Mouse (Mus musculus) MEL (cell line): ENCODE results near the gene Man2a1. TPM values are rescaled to one million over a fixed set of nuclear protein-coding genes. Genes with fewer than 3 reads are reported as not detected.
A peak's percentile ranks its signal among the peaks of the same experiment; 100 is the strongest.

Experiments
- DNase-seq: peaks from one replicate; pipeline ENCODE4 v3.0.0; 2011; ENCODE audit warnings: low read depth, low spot score
- H3K27ac ChIP-seq: 2 replicates; pipeline ENCODE4 v1.5.1; 2012; ENCODE audit warnings: low read depth, mild to moderate bottlenecking, control low read depth, low read length, moderate library complexity; ENCODE audit not compliant: control insufficient read depth
- H3K27me3 ChIP-seq, 2 experiments: fragments of 150-350 bp in 1 of 2; sonication (generic) in 1 of 2; 2 replicates each; pipeline ENCODE4 v1.6.1; 2012; ENCODE audit warnings: low read length in 2 of 2, mild to moderate bottlenecking in 2 of 2, improper control_type of control experiment in 1 of 2, moderate library complexity in 1 of 2; ENCODE audit not compliant: insufficient read depth in 2 of 2, control insufficient read depth in 1 of 2
- H3K36me3 ChIP-seq, 2 experiments: 2 replicates each; pipeline ENCODE4 v1.6.1; 2012 to 2014; ENCODE audit warnings: low read length in 2 of 2, improper control_type of control experiment in 1 of 2, inconsistent platforms in 1 of 2, mild to moderate bottlenecking in 1 of 2; ENCODE audit not compliant: insufficient read depth in 2 of 2, control insufficient read depth in 1 of 2
- H3K4me1 ChIP-seq, 2 experiments: fragments of 150-350 bp in 1 of 2; sonication (generic) in 1 of 2; 2 replicates each; pipeline ENCODE4 v1.6.1; 2012; ENCODE audit warnings: low read length in 2 of 2, improper control_type of control experiment in 1 of 2, mild to moderate bottlenecking in 1 of 2; ENCODE audit not compliant: insufficient read depth in 2 of 2, control insufficient read depth in 1 of 2
- H3K4me3 ChIP-seq, 2 experiments: fragments of 150-350 bp in 1 of 2; sonication (generic) in 1 of 2; 2 replicates each; pipeline ENCODE4 v1.5.1; 2012; ENCODE audit warnings: low read depth in 2 of 2, low read length in 2 of 2, mild to moderate bottlenecking in 2 of 2, moderate library complexity in 2 of 2, control low read depth in 1 of 2, improper control_type of control experiment in 1 of 2; ENCODE audit not compliant: control insufficient read depth in 1 of 2, insufficient read depth in 1 of 2
- H3K79me2 ChIP-seq: 2 replicates; pipeline ENCODE4 v1.6.1; 2012; ENCODE audit warnings: mild to moderate bottlenecking, low read length, moderate library complexity; ENCODE audit not compliant: control insufficient read depth, poor library complexity, insufficient read depth
- H3K9ac ChIP-seq: 2 replicates; pipeline ENCODE4 v1.6.1; 2012; ENCODE audit warnings: low read depth, mild to moderate bottlenecking, control low read depth, low read length, moderate library complexity; ENCODE audit not compliant: control insufficient read depth, poor library complexity, severe bottlenecking
- H3K9me3 ChIP-seq: fragments of 150-350 bp; sonication (generic); replicated peaks from 2 replicates; pipeline ENCODE4 v1.6.1; 2012; ENCODE audit warnings: mild to moderate bottlenecking, low read length, improper control_type of control experiment, moderate library complexity; ENCODE audit not compliant: insufficient read depth
- E2F4 ChIP-seq: IDR thresholded peaks from 2 replicates; pipeline ENCODE4 v1.6.1; 2011; ENCODE audit warnings: low read depth, low read length, improper control_type of control experiment, borderline replicate concordance
- ELF1 ChIP-seq: IDR thresholded peaks from 2 replicates; pipeline ENCODE4 v1.6.1; 2014; ENCODE audit warnings: low read depth, mild to moderate bottlenecking, inconsistent platforms, low read length, improper control_type of control experiment, moderate library complexity
- EP300 ChIP-seq, 2 experiments: IDR thresholded peaks; 2 replicates each; pipeline ENCODE4 v1.6.1; 2011; ENCODE audit warnings: improper control_type of control experiment in 2 of 2, low read length in 2 of 2, low read depth in 1 of 2, mild to moderate bottlenecking in 1 of 2
- GATA1 ChIP-seq: IDR thresholded peaks from 2 replicates; pipeline ENCODE4 v1.6.1; 2011; ENCODE audit warnings: low read depth, low read length, improper control_type of control experiment
- JUND ChIP-seq: IDR thresholded peaks from 2 replicates; pipeline ENCODE4 v1.6.1; 2011; ENCODE audit warnings: low read depth, mild to moderate bottlenecking, improper control_type of control experiment, low read length
- KAT2A ChIP-seq: conservative IDR thresholded peaks from 2 replicates; pipeline ENCODE4 v1.6.1; 2012; ENCODE audit warnings: low read depth, low read length, improper control_type of control experiment, inconsistent platforms
- MAX ChIP-seq: IDR thresholded peaks from 2 replicates; pipeline ENCODE4 v1.6.1; 2011; ENCODE audit warnings: low read length, improper control_type of control experiment
- MAZ ChIP-seq: IDR thresholded peaks from 2 replicates; pipeline ENCODE4 v1.6.1; 2012; ENCODE audit warnings: low read depth, mild to moderate bottlenecking, inconsistent platforms, low read length, improper control_type of control experiment
- MYC ChIP-seq: IDR thresholded peaks from 2 replicates; pipeline ENCODE4 v1.6.1; 2011; ENCODE audit warnings: low read depth, mild to moderate bottlenecking, low read length, improper control_type of control experiment, moderate library complexity
- NRF1 ChIP-seq: IDR thresholded peaks from 2 replicates; pipeline ENCODE4 v1.6.1; 2014; ENCODE audit warnings: low read depth, mild to moderate bottlenecking, inconsistent platforms, low read length, improper control_type of control experiment, moderate library complexity; ENCODE audit not compliant: poor library complexity, insufficient read depth, severe bottlenecking
- POLR2AphosphoS2 ChIP-seq: IDR thresholded peaks from 2 replicates; pipeline ENCODE4 v1.6.1; 2011; ENCODE audit warnings: low read length, improper control_type of control experiment
- POLR2AphosphoS5 ChIP-seq: IDR thresholded peaks from 2 replicates; pipeline ENCODE4 v1.6.1; 2012; ENCODE audit warnings: low read depth, borderline replicate concordance, mild to moderate bottlenecking, inconsistent platforms, low read length, moderate library complexity, mixed read lengths
- RAD21 ChIP-seq: IDR thresholded peaks from 2 replicates; pipeline ENCODE4 v1.6.1; 2011; ENCODE audit warnings: mild to moderate bottlenecking, low read depth, low read length, improper control_type of control experiment
- SIN3A ChIP-seq: IDR thresholded peaks from 2 replicates; pipeline ENCODE4 v1.6.1; 2012; ENCODE audit warnings: low read length, improper control_type of control experiment, inconsistent platforms
- SMC3 ChIP-seq: IDR thresholded peaks from 2 replicates; pipeline ENCODE4 v1.6.1; 2011; ENCODE audit warnings: low read depth, low read length, improper control_type of control experiment
- TBP ChIP-seq: IDR thresholded peaks from 2 replicates; pipeline ENCODE4 v1.8.0; 2011; ENCODE audit warnings: low read depth, low read length, improper control_type of control experiment
- UBTF ChIP-seq: IDR thresholded peaks from 2 replicates; pipeline ENCODE4 v1.6.1; 2012; ENCODE audit warnings: low read depth, mild to moderate bottlenecking, inconsistent platforms, low read length, improper control_type of control experiment, moderate library complexity, borderline replicate concordance; ENCODE audit not compliant: insufficient read depth
- USF1 ChIP-seq: IDR thresholded peaks from 2 replicates; pipeline ENCODE4 v1.6.1; 2014; ENCODE audit warnings: low read depth, mild to moderate bottlenecking, inconsistent platforms, low read length, improper control_type of control experiment, moderate library complexity
- USF2 ChIP-seq, 2 experiments: IDR thresholded peaks; 2 replicates each; pipeline ENCODE4 v1.6.1; 2011 to 2012; ENCODE audit warnings: improper control_type of control experiment in 2 of 2, low read length in 2 of 2, borderline replicate concordance in 1 of 2, inconsistent platforms in 1 of 2, low read depth in 1 of 2, mild to moderate bottlenecking in 1 of 2; ENCODE audit not compliant: insufficient read depth in 1 of 2
- ZC3H11A ChIP-seq: IDR thresholded peaks from 2 replicates; pipeline ENCODE4 v1.6.1; 2012; ENCODE audit warnings: low read depth, mild to moderate bottlenecking, inconsistent platforms, low read length, improper control_type of control experiment
- ZKSCAN1 ChIP-seq: IDR thresholded peaks from 2 replicates; pipeline ENCODE4 v1.6.1; 2012; ENCODE audit warnings: low read depth, mild to moderate bottlenecking, inconsistent platforms, low read length, improper control_type of control experiment, moderate library complexity
- ZNF384 ChIP-seq: IDR thresholded peaks from 2 replicates; pipeline ENCODE4 v1.6.1; 2012; ENCODE audit warnings: low read depth, mild to moderate bottlenecking, inconsistent platforms, low read length, improper control_type of control experiment
- polyA plus RNA-seq, 2 experiments: library from polyadenylated mRNA; stranded (reverse) in 1 of 2; unstranded in 1 of 2; fragments of >175 nt in 1 of 2; fragments of >200 nt in 1 of 2; gene quantifications; 2 replicates each; pipeline versions ENCODE4 v1.2.1 to v1.2.4; 2012; ENCODE audit warnings: low replicate concordance in 2 of 2, low read depth in 1 of 2; ENCODE audit not compliant: insufficient read length in 2 of 2, insufficient read depth in 1 of 2, missing spikeins in 1 of 2
- total RNA-seq: library from RNA; depleted of rRNA; stranded (reverse); fragments of 300-350 nt; gene quantifications from 2 replicates; pipeline ENCODE4 v1.2.3, GENCODE M21; 2012

Gene Man2a1
- total and polyA plus RNA-seq, 3 experiments = 8.7 to 27.5 (median 9.1) TPM

DNA sequence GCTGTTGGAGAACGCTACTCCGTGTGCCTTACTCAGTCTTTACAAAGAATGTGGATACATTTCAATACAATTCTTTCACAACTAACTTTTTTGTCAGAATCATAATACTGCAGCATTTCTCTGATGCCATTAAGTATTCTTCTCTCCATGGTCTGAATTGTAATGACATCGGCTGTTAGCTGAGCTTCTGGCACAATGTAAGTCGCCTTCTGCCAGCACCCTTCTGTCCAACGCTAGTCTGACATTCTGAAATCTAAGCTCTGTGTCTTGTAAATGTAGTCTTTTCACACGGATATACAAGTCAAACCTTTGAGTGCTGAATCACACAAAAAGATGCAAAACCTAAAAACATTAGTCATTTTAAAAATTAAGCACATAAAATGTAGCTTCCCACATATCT, 138.6 kb downstream of the Man2a1 start:
- Histone ChIP-seq H3K9me3 (no peaks in the 10 kb centered on the region), H3K4me1 (peaks cover 0 to 8% of the 10 kb centered on the region in 2 experiments; a peak in 2 of 4 replicates), H3K79me2 (no peaks in the 10 kb centered on the region), H3K9ac (no peak overlapping the region), H3K27ac (no peak overlapping the region), H3K4me3 (no peak overlapping the region), H3K36me3 (peaks cover 0 to 5% of the 10 kb centered on the region in 2 experiments)
- no peak for DNase-seq
- TF ChIP-seq JUND = no peak
- TF ChIP-seq E2F4 = no peak
- no peak for TF ChIP-seq UBTF
- no peak for TF ChIP-seq ZNF384
- no peak for TF ChIP-seq RAD21
- no peak for TF ChIP-seq SIN3A
- TF ChIP-seq EP300 (IDR thresholded peaks at IDR 0.05; ENCODE audit: low read depth in 1 of 2, low read length in 2 of 2) = no peak
- no peak for TF ChIP-seq ZKSCAN1
- TF ChIP-seq MAX = no peak
- no peak for TF ChIP-seq ELF1
- no peak for TF ChIP-seq USF1
- no peak for TF ChIP-seq SMC3
- TF ChIP-seq, all 39 proteins: peak for 0
- no peaks in the 10 kb centered on the region for H3K27me3 ChIP-seq

GRCm38 (mm10) chr17:64742715-64743605, 142.4 kb downstream of the Man2a1 start:
- Histone ChIP-seq H3K9ac (no peak overlapping the region), H3K4me1 (peaks cover 0 to 4% of the 10 kb centered on the region in 2 experiments; a peak in 2 of 4 replicates), H3K27ac (no peak overlapping the region), H3K9me3 (no peaks in the 10 kb centered on the region), H3K36me3 (peaks cover 2% of the 10 kb centered on the region in 2 experiments; a peak in 3 of 4 replicates), H3K27me3 (no peaks in the 10 kb centered on the region), H3K79me2 (no peaks in the 10 kb centered on the region), H3K4me3 (no peak overlapping the region)
- TF ChIP-seq ZNF384 (no peak), NRF1 (no peak), POLR2AphosphoS5 (no peak), TBP (no peak), EP300 (IDR thresholded peaks at IDR 0.05; ENCODE audit: low read depth in 1 of 2, low read length in 2 of 2) (peak in 1 of 2 experiments; percentile 11; a peak in 1 of 4 replicates), GATA1 (no peak), POLR2AphosphoS2 (no peak), KAT2A (no peak), ZC3H11A (0 out of 2 replicates have a peak, but pooled peaks have one; percentile 4), MAZ (no peak), USF2 (IDR thresholded peaks at IDR 0.05; ENCODE audit: borderline replicate concordance in 1 of 2, insufficient read depth in 1 of 2, low read depth in 1 of 2, low read length in 2 of 2) (no peak), MYC (no peak)
- peak; percentile 41 for DNase-seq
